Mouse (Mus musculus) CD8-positive naive resting alpha-beta T cell, adult 2 months (primary cell): ENCODE results near the gene Rabgap1l.
A peak's percentile ranks its signal among the peaks of the same experiment; 100 is the strongest.

Experiments used
- DNase-seq, 2 experiments: peaks; one replicate each; pipeline ENCODE4 v3.0.0; 2022; ENCODE audit warnings: low read depth in 2 of 2, low spot score in 2 of 2

Rabgap1l gene

GRCm38 (mm10) chr1:160408302-160408897, 384.6 kb downstream of the Rabgap1l start:
- no peak for DNase-seq

- DNase-seq: peak in 1 of 2 experiments; percentile 38
Observed at GRCm38 (mm10) chr1:160399428-160399827, 393.6 kb downstream of the Rabgap1l start.

DNA sequence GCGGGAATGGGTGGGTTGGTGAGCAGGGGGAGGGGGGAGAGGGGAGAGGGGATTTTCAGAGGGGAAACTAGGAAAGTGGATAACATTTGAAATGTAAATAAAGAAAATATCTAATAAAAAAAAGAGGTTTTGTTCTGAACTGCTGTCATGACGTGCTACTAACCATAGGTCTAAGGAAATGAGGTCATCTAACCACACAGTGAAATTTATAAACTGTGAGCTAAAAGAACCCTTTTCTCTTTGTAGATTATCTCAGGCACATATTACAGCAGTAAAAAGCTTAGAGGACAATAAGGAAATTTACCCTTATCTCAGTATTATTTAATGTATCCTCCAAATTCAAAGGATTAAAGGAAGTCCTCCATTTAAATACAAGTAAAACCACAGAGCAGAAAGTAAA, 396.0 kb downstream of the Rabgap1l start:
- no peak for DNase-seq

DNA sequence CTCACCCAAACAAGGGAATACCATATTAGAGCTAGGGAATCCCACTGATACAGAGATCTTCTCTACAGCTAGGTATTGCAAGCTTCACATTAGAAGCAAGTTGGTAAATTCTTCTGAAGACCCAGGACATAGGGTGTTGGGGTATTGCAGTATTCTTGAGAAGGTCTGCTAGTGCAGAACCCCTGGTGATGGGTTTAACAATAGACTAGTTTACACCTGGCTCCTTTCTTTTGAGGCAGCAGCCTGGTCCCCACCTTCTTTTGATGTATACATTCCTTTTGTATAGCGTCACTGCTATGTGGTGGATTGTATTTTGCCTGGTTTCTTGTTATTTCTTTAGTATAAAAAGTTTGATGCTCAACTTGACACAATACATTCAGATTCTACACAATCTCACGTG, 405.6 kb downstream of the Rabgap1l start:
- no peak for DNase-seq

GRCm38 (mm10) chr1:160378367-160378766, 414.6 kb downstream of the Rabgap1l start:
- no peak for DNase-seq

GRCm38 (mm10) chr1:160377337-160378336, 415.4 kb downstream of the Rabgap1l start:
- DNase-seq: peak; percentile 4 to 14

DNA sequence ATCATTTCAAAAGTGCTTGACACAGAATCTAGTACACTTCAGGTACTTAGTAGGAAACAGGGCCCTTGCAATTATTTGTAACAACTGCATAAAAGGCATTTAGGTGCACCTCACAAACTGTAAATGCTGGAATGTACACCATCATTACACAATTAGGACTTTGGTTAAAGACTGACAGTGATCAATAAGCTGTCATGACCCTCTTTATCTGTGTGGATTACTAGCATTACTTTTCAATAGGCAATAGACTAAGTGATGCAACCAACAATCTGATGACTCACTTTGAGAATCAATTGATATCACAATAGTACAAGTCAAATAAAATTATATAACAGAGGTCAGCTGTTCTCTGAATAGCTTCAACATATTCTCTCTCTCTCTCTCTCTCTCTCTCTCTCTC, 418.5 kb downstream of the Rabgap1l start:
- no peak for DNase-seq

- DNase-seq: no peak
Observed at GRCm38 (mm10) chr1:160373306-160373705, 419.7 kb downstream of the Rabgap1l start.

GRCm38 (mm10) chr1:160371696-160372095, 421.3 kb downstream of the Rabgap1l start:
- DNase-seq: no peak

DNA sequence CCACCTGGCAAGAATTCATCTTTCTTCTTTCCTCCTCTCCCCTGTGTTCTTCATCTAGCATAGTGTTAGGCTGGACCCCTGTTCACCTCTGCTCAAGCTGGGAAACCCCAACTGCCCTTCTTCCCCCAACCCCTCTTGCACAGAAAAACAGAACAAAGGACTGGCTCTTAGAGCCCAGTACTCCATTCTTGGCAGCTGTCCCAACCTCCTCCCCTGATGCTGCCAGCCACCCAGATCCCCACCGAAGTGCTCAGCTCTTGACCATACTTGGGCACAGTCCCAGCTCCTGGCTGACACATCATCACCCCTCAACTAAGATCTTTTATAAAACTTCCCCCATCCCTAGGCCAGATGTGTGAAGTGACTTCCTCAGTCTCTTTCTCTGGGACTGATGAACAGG, 422.5 kb downstream of the Rabgap1l start:
- DNase-seq: no peak

DNA sequence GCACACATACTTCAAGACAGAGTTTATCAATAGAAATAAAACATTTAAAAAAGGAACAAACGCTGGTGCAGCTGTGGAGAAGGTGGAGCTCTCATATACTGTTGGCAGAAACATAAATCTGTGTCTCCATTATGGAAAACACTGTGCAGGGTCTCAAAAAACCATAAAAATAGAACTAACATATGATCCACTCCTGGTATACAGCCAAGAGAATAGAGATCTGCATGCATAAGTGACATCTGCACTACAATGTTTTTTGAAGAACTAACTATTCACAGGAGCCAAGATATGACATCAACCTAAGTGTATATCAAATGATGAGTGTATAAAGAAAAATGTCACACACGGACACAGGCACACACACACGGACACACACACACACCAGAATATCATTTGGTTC, 426.4 kb downstream of the Rabgap1l start:
- DNase-seq: no peak

DNA sequence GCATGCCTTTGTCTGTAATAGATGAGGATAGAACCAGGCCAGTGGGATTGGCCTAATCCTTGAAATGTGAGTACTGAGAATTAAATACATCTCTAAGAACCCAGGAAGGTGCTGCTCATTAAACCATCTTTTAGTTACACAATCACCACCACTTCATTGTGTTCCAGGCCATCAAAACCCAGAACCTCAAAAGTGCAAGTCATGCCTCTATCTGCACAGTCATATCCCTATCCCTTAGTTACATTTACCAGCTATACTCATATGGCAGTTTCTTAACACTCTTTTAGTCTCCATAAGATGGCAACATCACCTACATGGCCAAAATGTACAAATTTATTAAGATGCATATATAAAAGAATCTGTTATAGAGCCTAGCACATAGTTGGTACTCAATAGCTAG, 435.7 kb downstream of the Rabgap1l start:
- no peak for DNase-seq

GRCm38 (mm10) chr1:160353732-160354455, 439.1 kb downstream of the Rabgap1l start:
- DNase-seq: no peak

GRCm38 (mm10) chr1:160352309-160352708, 440.7 kb downstream of the Rabgap1l start:
- no peak for DNase-seq

DNA sequence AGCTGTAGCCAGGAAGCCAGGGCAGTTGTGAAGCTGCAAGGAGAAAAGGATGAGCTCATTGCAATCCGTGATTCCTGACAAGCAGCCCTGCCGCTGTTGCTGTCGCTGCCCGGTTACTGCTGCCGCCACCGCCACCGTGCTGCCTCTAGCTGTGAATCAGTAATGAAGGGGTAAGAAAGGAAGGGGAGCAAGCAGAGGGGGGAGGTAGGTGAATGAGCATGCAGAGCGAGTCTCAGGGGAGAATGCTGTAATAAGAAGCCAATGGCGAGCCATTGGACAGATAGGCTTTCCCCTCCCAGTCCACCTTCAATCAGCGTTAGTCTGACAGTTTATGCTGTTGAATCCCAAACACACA, 441.2 kb downstream of the Rabgap1l start:
- DNase-seq: no peak

DNA sequence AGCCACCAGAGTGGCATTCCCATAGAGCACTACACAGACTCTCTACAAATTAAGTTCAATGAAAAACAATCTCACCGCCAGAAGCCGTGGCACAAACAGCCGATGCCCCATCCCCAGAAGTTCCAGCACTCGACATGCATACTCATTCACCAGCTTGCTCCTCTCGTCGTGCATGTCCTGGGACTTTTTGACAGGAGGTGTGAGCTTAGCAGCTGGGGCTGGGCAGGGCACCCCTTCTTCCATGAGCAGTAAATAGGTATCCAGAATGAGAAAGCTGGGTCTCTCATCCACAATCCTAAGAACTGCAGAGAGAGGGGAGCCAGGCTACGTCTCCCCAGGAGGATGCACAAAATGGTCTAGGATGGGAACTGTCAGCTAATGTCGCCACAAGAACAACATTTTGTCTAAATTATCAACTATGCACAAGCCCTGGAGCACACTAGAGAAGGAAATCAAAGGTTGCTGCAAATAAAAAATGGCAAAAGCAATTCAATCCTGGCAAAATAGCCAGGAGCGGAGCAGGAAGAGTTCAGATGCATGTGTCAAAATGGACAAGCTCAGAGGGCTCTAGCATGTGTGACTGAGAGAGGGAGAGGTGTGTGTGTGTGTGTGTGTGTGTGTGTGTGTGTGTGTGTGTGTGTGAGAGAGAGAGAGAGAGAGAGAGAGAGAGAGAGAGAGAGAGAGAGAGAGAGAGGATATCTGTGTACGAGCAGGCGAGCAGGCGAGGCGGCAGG, 441.7 kb downstream of the Rabgap1l start:
- no peak for DNase-seq

GRCm38 (mm10) chr1:160340653-160341052, 452.4 kb downstream of the Rabgap1l start:
- no peak for DNase-seq

- no peak for DNase-seq
Observed at GRCm38 (mm10) chr1:160339374-160339773, 453.6 kb downstream of the Rabgap1l start.

DNA sequence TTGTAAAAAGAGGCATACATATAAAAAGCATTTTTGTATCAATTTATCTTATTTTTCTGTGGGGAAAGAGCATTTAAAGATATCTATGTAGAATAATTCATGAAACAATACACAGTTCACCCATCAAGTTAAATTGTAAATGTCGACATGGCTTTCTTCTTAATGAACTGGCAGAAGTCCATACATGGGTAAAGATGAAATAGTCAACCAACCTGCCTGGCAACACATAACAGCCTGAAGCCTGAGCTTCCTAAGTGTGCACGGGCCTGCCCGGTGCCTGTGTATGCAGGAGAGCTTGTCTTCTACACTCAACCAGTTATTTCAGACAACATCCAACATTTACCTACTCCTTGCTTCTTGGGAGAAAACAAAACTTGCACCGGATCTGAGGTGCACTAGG, 458.2 kb downstream of the Rabgap1l start:
- no peak for DNase-seq

- DNase-seq: no peak
Observed at GRCm38 (mm10) chr1:160330828-160331227, 462.2 kb downstream of the Rabgap1l start.

DNA sequence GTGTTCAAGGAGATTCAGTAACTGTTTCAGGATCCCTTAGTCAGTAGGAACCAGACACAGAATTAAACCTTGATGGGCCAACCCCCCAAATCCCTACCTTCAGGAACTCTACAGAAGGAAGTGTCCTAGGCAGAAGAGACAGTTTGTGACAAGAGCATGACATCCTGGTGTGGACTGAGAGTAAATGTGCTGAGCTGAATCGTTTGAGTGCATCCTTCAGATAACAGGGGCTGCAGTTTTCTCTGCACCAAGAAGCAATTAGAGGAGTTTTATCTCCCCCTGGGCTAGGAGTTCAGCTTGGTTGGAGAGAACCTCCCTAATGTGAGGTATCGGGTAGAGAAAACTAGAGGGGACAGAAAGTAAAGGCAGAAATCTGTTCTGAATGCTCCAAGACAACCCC, 462.8 kb downstream of the Rabgap1l start:
- no peak for DNase-seq
